Mouse (Mus musculus) right cerebral cortex, postnatal 36 days (tissue): ENCODE data around the gene Il15ra.

Experiments
- DNase-seq, 2 experiments: peaks; one replicate each; pipeline ENCODE4 v3.0.0; 2022; ENCODE audit warnings: low spot score in 2 of 2, mixed read lengths in 1 of 2

Il15ra gene

DNA sequence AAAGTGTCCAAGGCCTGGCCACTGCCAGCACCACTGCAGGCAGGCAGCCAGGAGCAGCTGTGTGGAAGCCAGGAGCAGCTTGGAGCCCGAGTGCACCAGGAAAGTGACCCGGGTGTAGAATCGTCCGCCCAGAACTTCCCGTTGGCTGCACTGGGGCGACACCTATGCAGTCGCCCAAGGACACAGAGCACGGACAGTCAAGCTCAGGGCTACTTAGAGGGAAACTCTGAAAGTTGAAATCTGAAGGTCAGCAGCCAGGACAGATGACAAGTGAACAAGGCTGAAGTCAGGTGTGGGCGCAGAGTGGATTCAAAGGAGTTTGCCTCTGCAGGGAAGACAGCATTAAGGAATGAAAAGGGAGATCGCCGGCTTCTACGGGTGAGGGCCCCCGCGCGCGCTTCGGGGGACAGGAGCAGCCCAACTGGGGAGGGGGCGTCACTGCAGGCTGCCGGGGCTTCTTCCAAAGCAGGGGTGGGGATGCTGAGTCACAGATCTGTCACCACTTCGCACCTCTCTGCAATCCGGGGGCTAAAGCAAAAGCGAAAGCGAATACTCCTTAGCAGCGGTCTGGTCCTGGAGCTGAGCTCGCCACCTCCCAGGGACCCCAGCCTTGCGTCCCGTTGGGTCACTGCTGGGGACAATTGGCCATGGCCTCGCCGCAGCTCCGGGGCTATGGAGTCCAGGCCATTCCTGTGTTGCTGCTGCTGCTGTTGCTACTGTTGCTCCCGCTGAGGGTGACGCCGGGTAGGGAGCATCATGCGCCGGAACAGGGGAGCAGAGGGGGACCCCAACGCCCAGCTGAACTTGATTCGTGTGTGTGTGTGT, at the start of gene Il15ra:
TSS of gene Il15ra (plus strand) at position 90 of the 825 bp plus-strand sequence.
- DNase-seq = peak; percentile 38 to 53

DNA sequence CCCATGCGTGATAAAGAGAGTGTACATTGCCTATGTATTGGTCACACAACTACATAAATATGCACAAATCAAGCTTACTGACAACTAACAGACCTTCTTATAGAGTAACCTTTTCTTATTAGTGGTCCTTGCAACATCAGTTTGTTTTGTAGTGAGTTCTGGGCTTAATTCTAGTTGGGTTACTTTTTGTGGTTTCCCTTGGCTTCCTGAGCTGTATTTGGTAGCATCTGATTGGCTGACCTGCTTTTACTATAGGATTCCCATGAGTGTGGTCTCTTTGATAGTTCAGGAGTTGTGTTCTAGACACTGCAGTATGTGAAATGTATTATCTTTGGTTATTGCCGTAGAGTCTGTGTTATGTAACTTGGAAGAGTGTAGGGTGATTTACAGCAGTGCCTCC, 47.5 kb upstream of the Il15ra start:
- no peak for DNase-seq

DNA sequence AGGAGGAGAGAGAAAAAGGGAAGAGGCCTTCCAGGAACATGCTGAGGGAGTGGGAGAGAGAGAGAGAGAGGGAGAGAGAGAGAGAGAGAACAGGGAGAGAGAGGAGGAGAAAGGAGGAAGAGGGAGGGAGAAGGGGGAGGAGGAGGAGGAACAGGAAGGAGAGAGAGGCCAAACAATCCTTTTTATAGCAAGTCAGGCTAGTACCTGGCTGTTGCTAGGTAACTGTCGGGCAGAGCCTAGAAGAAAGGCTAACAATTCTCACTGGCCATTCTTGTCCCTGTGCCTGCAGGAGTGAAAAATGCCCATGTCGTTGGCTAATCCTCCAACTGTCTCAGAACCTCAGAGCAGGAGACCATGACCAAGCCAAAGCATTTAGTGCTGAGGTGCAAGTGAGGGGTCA, 45.8 kb upstream of the Il15ra start:
- peak in 1 of 2 experiments; percentile 20 for DNase-seq

DNA sequence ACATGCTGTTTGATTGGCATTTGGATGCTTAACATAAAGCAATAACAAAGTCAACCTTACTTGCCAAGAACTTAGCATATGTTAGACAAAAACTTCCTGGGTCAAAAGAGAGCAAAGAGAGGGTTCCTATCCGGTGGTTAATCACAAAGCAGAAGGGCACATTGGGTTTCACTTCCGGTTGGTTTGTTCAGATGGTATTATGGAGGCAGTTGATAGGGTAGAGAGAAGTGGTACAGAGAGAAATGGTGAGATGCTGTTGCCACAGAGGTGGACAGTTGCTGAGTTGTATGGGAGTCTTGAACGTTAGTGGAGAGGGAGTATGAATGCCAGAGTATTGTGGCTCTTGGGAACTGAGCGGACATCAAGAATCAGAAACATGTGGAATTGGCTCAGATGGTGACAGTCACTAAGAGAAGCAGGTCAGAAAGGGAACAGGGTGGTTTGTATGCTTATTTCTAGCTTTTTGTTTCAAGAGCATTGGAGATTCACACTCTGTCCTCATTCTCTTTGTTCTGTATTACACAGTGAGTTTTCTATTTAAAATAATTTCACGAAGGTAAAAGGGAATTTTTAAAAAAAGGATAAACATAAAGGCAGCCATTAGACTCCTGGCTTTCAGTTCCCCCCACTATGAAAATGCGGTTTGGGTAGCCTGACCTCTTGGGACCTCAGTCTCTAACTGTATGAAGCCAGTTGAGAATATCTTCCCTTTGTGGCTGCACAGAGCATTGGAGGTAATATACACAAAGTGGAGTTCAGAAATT, 42.8 kb upstream of the Il15ra start:
- no peak for DNase-seq

DNA sequence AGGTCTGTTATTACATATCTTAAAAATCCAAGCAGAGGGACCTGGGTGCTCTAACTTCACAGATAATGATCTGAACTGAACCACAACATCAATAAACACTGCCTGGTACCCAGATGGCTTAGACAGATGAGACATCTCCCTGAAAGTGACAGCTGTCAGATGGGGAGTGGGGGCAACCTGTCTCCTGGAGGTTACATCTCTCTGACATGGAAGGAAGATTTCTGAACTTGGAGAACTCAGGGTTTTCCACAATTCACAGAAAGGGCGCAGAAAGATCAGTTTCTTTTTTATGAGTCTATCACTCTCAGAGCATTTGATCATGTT, 42.2 kb upstream of the Il15ra start:
- no peak for DNase-seq

DNA sequence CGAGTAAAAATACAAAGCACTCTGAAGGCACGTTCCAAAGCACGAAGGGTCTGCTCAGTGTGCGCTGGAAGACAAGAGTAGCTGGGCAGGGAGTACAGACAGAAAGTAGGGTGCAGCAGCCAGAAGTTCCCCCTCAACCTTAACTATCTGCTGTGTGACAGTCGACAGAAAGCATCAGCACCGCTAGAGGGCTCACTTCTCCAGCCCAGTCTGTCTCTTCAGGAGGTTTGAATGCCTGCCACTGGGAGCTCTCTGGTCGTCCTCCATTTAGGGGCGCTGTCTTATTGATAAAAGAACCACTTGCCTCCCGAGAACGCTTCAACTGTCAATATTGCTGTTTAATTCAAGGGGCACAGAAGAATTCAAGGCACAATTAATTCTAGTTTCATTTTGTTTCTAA, 41.1 kb upstream of the Il15ra start:
- peak; percentile 76 to 78 for DNase-seq

DNA sequence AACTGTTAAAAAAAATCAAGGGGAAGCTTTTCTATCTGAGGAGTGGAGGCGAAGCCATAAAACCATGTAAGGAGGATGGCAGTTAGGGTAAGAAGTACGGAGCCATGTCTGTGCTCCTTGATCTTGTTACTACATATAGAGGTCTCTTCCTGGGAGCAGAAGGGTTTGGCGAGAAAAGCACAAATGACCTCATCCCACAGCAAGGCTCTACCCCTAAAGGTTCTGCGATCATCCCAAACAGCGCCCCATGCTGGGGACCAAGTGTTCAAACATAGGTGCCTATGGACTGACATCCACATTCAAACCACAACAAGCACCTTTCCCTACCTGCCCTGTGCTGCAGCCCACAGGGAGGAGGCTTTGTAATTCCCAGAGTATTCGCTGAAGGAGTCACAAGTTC, 40.7 kb upstream of the Il15ra start:
- DNase-seq = no peak

DNA sequence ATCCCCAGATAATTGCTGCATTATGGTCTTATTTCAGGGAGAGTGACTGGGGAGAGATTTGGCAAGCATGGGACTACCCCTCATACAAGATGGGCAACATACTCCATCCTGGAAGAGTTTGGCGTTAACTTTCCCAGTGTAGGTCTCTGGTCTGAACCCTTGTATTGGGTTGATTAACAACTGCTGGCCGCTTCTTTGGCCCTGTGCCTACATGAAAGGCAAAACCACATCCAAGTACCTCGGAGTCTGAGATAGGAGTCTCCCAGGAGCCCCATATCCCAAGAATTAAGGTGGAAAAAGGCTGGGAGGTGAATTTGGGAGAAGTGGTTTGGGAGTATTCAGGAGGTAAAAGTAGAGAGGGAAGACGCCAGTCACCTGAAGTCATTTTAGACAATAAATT, 40.3 kb upstream of the Il15ra start:
- no peak for DNase-seq

DNA sequence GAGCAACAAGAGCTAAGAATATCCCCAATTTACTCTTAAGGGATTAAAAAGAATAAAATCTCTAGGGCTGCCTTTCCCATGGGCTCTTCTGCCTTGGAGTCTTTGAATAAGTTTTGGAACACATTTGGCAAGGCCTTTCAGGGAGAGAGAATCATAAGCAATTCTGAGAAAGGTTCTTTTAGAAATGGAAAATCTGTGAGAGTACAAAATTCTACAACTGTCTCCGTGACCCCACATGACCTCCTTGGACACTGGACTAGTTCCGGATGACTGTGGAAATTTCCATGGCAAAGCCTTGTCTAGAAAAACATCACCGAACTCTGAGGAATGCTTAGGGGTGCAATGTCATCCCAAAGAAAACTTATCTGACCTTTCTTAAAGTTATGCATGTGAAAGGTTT, 39.8 kb upstream of the Il15ra start:
- no peak for DNase-seq

DNA sequence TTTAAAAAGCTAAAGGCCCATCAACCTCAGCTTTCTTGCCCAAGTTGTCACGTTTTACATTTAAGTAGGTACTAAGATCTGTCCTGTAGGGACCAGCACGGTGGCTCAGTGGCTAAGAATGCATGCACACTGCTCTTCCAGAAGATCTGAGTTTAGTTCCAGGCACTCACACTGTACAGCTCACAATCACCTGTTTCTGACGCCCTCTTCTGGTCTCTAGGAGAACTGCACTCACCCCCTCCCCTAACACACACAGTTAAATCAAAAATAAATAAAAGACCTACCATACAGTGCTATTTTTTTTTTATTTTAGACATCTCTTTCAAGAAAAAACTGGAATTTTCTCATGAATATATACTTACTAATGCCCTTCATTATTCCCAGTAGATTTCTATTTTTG, 32.9 kb upstream of the Il15ra start:
- DNase-seq = no peak

DNA sequence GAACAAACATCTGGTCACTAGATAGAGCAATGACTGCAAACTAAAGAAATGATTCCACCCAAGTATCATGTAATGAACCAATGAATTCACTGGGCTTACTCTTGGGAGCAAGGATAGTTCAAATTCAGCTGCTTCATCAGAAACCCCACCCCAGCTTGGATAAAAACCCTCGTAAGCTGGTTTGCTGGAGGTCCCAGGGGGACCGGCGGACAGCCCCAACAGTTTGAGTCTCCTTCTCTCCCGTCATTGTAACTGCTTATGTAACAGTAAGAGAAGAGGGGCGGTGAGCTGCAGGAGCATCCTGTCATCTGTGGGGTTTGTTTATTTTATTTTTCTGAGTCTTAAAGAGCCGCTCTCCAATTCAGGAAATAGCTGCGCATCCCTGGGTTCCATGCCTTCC, 25.5 kb upstream of the Il15ra start:
- DNase-seq = no peak

DNA sequence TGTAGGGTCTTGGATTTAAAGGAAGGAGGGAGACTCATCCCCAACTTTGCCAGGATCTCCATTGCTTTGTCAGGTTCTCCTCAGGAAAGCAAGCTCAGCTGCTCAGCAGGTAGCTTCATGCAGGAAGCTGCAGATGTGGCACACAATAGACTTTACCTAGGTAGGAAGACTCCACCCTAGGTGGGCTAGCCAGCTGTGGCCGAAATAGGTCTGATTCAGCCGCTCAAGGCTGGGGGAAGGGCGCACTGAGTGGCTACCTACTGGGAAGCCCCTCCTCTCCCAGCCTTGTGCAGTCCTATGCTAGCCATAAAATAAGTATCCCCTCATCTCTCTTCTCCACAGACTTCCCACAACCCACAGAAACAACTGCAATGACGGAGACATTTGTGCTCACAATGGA, 22.4 kb upstream of the Il15ra start:
- no peak for DNase-seq

DNA sequence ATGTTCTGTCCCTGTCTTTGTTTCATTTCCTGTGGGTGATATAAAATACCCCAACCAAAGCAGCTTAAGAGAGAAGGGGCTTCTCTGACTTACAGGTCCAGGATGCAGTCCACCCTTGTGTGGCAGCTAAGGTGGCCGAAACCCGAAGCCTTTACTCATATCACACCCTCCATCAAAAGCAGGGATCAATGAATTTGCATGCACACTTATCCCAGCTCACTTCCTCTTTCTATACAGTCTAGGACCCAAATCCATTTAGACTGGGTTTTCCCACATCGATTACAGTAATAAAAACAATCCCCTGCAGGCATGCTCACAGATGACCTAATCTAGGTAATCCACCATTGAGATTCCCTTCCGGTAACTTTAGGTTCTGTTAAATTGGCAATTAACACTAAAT, 18.6 kb upstream of the Il15ra start:
- DNase-seq = no peak

DNA sequence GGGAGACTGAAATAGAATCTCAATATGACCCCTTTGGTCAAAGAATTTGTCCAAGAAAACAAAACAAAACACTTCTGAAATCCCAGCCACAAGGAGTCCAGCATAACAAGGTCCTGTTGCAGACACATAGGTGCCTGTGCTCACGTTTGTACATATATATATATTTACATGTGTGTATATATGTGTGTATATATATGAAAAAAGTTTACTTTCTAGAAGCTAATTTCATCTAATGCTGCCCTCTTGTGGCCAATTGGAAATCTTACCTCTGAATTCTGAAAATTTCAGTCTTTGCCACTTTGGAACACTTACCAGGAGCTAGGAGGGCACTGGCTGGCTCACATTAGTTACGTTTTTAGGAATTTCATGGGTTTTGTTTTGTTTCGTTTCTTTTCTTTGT, 17.7 kb upstream of the Il15ra start:
- no peak for DNase-seq

DNA sequence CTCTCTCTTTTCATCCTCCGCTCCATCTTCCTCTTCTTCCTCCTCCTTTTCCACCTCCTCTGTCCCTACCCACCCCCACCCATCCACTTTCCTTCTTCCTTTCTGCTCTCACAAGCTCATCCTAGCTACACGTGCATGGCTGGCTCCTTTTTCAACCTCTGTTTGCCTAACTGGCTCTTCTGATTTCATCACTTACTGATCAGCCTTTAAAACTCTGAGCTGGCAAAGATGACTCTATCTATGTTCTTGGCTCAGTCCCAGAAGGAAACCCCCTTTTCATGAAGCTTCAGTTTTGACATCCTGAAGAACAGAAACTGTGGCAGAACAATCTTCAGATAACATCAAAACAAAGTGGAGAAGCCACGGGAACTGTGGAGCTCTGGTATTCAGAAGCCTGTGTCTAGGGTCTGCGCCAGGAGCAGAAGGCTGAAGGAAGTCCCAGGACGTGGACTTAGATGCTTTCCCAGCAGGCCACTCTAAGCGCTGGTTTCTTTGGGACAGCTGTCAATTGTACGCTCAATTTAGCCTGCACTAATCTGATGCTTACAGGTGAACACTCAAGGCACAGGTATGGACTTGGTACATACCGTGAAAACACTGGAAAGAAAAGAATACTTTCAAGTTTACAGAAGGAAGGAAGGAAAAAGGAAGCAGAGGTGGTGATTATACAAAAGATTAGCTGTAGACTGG, 14.7 kb upstream of the Il15ra start:
- no peak for DNase-seq

DNA sequence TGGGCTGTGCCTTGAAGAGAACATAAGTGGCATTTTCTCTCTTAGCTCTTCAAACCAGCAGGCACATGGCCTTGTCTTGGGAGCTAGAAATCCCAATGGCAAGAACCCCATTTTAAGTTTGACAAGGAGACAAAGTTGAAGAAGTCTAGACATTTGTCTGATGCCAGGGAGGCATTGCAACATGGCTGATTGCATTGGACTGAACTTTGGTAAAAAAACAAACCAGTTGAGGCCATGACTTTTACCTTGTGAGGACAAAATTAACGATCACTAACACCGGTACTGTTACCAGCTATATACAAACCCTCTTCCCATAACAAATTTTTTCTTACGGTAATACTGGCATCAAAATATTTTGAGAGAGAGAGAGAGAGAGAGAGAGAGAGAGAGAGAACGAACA, 11.7 kb upstream of the Il15ra start:
- no peak for DNase-seq

DNA sequence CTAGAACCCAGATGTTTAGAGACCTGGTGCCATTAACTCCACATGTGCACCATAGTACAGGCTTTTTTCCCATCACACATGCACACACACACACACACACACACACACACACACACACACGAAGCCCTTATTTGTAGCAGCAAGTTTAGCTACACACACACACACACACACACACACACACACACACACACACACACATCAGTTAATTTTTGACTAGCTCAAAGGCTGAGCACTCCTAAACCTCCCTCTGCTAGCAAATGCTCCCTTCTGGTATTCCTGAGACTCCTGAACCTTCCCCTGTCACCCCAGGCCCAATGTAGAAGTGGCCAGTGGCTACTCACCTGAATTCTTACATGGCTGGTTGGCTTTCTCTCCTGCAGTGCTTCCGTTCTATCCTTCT, 11.0 kb upstream of the Il15ra start:
- no peak for DNase-seq

DNA sequence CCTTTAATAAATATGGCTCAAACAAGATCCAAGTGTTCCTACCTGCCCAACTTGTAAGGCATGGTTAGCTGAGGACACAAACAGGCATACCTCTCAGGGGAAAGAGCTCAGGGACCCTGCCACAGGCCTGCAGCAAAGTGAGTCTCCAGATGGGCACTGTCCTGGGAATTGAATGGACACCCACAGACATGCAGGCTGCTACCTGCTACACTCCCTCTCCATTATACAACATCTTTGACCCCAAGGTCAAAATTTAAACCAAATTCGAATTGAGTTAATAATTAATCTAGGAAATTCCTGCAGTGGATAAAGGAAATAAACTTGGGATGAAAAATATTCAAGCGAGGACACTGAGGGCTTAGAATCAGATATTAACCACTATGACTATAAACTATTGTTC, 9.2 kb upstream of the Il15ra start:
- no peak for DNase-seq

DNA sequence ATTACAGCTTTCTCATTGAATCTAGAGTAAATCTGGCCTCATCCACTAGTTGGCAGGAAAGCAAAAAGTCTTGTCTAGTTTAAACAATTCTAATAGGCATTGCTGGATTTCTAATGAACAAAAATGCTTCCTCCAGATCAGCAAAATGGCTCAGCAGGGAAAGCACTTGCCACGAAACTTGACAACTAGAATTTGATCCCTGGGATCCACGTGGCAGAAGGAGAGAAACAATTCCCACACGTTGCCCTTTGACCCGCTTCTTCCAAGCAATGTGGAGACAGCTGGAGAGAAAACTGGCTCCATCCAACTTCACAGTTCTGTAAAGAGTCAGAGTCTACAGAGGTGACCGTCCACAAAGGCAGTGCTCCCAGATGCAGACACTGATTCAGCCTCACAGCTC, 6.1 kb upstream of the Il15ra start:
- no peak for DNase-seq

DNA sequence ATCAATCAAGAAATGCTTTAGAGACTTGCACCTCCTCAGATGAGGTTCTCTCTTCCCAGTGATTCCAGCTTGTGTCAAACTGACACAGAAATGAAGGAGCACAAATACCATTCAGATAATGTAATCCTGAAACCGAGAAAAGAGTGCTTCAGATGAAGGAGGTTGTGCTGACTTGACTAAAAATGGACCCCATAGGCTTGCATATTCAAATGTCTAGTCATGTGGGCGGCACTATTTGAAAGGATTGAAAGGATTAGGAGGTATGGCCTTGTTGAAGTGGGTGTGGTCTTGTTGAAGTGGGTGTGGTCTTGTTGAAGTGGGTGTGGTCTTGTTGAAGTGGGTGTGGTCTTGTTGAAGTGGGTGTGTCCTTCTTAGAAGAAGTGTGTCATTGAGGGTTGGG, 5.2 kb upstream of the Il15ra start:
- DNase-seq = no peak

DNA sequence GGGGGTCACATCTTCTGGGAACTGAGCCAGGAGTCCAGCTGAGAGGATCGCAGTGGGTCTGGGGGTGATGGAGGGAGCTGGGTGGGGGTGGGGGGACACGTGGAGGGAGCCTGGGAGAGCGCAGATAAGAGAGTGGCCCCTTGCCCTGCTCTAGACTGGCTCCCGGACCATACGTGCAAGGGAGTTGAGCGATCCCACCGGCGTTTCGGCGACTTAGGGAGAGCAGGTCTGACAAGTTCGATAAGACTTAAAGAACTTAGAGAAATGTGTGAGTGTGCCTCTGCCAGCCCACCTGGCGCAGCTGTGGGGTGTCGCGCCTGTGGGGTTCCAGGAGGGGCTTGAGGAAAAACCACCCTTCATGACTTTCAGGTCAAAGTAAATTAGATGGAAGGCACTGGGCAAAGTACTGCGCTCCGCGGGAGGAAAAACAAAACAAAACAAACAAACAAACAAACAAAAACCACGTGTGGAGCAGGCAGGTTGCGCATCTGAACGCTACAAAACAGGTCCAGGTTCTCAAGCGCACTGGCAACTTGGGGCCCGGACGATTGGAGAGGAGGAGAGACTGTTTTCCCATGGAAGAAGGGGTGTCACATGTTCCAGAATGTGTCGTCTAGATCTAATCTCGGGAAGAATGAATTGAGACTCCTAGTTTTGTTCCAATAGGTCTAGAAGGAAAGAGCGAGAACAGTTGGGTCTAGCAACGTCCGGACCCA, 1.1 kb downstream of the Il15ra start:
- DNase-seq = no peak

DNA sequence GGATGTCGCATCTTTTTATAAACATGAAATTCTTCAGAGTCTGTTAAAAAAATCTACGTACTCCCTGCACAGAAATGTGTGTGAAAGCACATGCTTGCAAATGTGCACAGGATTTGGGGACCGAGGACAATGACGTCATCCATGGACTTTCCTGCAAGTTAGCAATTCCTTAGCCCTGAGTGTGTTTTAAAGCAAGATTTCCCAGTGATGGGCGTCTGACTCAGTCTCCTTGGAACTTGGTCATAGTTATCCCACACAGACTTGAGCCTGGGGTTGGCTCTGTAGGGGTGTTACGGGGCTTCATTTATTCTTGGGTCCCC, 1.6 kb downstream of the Il15ra start:
- DNase-seq = peak in 1 of 2 experiments; percentile 34
